Mouse (Mus musculus): ENCODE data around the gene Ublcp1.

The Ublcp1 gene

DNA sequence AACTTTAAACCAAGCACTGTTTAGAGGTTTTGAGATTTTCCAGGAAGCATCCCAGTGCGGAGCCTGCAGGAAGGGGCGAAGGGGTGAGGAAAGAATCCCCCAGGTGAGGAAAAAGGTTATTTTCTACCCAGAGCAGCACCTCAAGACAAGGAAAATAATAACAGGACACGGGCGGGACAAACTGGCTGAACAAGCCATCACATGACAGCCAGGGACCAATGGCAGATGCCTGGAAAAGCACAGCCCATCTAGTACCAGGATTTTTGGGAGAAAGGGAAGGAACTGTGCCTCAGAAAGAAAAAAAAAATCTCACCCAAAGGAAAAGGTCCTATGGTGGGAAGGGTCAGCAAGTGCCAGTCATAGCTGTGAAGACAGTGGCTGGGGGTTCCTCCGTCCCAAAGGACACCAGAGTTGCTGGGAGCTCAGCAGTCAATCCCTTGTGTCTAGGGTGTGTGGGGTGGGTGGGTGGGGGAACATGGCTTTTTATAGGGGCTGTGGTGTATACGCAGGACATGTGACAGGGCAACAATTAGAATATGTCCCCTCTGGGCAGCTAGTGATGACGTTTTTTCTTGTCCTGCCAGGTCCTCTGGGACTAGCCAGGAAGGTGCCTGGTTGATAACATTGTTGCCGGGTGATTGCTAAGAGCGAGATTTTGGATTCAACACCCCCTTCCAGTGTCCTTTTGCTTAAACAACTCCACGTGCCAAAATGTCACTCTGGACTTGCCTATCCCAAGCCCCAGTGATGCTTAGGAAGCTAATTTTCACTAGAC lies 47.8 kb downstream of the Ublcp1 start:
- DNase-seq (ENCODE audit: low spot score): no peak

DNA sequence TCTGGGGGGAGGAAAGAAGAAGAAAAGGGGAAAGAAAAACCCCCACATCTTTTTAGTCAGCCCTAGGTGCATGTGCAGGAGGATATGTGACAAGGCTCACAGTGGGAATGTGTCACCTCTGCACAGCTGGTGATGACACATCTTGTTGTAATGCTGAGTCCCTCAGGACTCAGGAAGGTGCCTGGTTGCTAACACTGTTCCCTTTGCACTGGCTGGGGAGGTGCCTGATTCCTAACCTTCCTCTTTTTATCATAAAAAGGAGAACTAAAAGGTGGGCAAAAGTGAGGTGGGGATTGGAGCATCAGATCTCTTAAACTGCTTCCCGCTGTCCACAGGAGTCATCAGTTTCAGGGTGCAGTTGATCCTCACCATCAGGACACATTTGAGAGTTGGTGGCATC lies 52.9 kb downstream of the Ublcp1 start:
- no peak for DNase-seq (ENCODE audit: low spot score)

DNA sequence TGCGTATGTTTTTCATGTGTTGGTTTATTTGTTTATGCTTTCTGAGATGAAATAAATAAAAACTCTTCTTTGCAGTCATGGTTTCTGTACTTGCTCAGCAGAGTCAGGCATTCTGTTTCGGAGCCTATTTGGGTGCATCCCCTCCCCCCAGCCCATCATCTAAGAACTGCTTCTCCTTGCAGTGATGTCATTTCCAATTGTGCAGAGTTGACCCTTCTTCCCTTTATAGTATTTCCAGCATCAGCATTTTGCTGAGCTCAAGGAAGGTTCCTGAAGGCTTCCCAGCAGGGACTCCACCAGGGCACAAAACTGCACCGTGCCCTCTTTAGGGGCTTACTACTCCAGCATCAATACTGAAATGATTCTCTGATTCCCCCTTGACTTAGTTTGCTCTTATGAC lies 55.7 kb downstream of the Ublcp1 start:
- no peak for DNase-seq (ENCODE audit: low spot score)

DNA sequence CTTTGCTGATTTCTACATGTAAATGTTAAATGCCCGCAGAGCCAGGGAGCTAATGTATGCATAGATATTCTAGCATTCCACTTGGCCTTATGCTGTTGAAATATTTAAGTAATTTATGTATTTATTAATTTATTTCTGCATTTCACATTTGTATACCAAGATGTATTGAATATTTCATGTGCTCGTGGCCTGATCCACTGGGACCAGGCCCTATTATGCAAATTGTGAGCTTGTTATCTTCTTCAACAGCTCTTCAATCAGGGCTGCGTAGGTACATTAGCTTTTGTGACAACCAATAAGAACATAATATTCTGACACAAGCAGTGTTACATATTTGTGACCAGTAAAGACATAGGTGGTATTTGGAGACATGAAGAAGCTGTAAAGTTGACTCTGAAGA lies 56.9 kb downstream of the Ublcp1 start:
- DNase-seq (ENCODE audit: low spot score): no peak

DNA sequence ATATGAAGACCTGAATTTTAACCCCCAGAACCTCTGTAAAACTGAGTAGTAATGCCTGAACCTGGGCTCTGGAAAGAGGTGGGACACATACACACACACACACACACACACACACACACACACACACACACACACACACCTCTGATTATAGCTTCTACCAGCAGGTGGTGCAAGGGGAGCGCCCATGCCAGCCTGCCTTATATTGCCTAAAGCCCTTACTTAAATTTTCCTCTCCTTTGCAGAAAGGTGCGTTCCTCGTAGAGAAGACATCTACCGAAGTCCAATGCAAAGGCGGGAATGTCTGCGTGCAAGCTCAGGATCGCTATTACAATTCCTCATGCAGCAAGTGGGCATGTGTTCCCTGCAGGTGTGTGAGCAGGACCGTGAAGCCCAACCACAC lies 58.0 kb downstream of the Ublcp1 start:
- no peak for DNase-seq (ENCODE audit: low spot score)

DNA sequence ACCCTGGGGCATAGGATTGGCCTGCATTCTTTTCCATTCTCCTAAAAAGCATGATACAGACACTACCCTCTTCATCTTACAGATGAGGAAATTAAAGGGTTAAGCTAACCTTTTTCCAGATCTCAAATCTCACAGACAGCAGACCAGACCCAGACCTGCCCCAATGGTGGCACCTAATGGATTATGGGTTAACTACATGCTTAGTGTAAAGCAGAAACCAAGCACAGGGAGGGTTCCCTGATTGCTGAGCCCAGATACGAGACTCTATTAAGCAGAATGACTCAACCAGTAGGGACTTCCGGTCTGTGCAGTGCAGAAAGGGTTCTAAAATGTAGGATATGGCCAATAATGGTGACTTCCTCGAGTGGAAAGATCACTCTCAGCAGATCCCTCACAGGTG lies 59.9 kb downstream of the Ublcp1 start:
- DNase-seq (ENCODE audit: low spot score): no peak

DNA sequence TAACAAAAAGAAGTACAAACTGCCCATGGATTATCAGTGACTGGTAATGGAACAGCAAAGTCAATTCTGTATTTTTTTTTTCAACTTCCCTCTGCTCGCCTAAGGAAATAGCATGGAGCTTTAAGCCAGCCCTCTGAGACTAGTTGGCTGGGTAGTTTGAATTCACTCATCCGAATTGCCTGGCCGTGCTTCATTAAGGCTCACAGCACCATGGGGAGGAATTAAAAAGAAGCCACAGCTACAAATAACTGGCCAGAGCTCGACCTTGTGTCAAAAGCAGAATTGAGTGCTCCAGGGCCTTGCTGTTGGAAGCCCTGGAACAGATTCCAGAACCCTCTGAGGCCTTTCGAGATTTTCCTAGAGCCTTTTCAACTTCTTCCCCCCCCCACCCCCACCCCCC lies 61.7 kb downstream of the Ublcp1 start:
- DNase-seq (ENCODE audit: low spot score): no peak

DNA sequence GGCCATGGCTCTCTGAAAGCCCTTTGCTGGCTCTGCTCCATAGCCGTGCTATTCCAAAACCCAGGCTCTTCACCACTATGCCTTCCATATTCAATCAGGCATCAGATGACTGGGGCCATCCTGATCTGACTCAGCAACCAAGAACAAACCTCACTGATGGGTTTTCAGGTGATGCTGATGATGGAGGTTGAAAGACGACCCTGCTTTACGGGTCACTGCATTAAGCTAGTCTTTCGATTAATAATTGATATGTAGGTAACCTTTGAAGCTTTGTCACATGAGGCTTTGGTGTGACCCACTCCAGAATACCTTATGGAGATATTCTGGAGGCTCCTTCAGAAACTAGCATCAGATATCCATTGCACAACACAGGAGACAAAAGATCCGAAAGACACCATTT lies 63.8 kb downstream of the Ublcp1 start:
- no peak for DNase-seq (ENCODE audit: low spot score)

DNA sequence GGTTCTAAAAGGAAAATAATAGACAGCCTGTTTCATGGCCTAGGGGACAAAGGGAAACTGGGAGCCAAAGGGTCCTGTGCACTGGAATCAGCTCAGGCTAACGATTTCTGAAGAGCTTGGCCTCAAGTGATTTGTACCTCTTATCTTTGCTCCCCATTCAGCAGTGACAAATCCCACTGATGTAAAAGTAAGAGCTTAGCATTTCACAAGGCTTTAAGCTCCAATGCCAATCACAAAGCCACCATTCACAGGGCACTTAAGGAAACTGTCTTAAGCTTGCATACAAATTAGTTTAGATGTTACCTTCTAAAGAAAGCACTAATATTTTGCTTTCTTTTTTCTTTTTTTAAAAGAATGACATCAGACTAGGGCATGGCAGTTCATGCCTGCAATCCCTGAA lies 64.3 kb downstream of the Ublcp1 start:
- DNase-seq (ENCODE audit: low spot score): no peak

DNA sequence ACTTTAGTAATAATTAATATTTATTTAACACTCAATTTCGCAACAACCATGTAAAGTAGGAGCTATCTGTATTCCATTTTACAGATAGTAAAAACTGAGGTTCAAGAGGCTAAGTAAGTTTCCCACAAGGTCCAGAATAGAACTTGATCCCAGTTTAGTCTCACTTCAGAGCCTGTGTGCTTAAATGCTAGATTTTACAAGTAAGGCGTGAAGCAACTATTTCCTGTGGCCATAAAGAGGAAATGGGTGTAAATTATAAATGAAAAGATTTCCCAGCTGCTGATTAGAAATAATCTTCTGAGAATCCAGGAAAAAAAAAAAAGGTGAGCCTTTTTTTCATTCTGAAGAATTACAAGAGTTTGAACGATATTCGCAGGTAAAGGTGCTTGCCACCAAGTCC lies 65.2 kb downstream of the Ublcp1 start:
- no peak for DNase-seq (ENCODE audit: low spot score)
